Mouse (Mus musculus) T-helper 2 cell (primary cell): Measurements from ENCODE around the gene Sh3bp5.

Experiments
- in situ Hi-C: fragments of 300-600 bp; cut with MboI, MseI; formaldehyde crosslinking; loops from one replicate; pipeline ENCODE4 v1.15.1; 2025; ENCODE audit warnings: high pct_unique_total_duplicates

The Sh3bp5 gene

GRCm38 (mm10) chr14:31393546-31393890 is 42.4 kb downstream of the Sh3bp5 start:
- in situ Hi-C loops: no loop called here

- in situ Hi-C loops: no loop called here
These were observed 42.9 kb downstream of the Sh3bp5 start for GRCm38 (mm10) chr14:31392873-31393545.

GRCm38 (mm10) chr14:31392300-31392699 is 43.6 kb downstream of the Sh3bp5 start:
- in situ Hi-C loops: no loop called here

GRCm38 (mm10) chr14:31389421-31390147 is 46.3 kb downstream of the Sh3bp5 start:
- in situ Hi-C loops: loop anchor here (5.0 kb wide), 1 partner anchor 73 kb away; no protein-coding TSS in a partner anchor

GRCm38 (mm10) chr14:31388086-31388872 is 47.6 kb downstream of the Sh3bp5 start:
- in situ Hi-C loops: loop anchor here (5.0 kb wide), 1 partner anchor 74 kb away; no protein-coding TSS in a partner anchor

GRCm38 (mm10) chr14:31387301-31387981 is 48.4 kb downstream of the Sh3bp5 start:
- in situ Hi-C loops: loop anchor here (5.0 kb wide), 1 partner anchor 75 kb away; no protein-coding TSS in a partner anchor

GRCm38 (mm10) chr14:31385977-31386697 is 49.7 kb downstream of the Sh3bp5 start:
- in situ Hi-C loops: loop anchor here (5.0 kb wide), 1 partner anchor 76 kb away; no protein-coding TSS in a partner anchor

- in situ Hi-C loops: loop anchor here (5.0 kb wide), 1 partner anchor 77 kb away; no protein-coding TSS in a partner anchor
These were observed 50.5 kb downstream of the Sh3bp5 start for GRCm38 (mm10) chr14:31385406-31385805.

GRCm38 (mm10) chr14:31384366-31385323 is 51.2 kb downstream of the Sh3bp5 start:
- in situ Hi-C loops: loop anchor here (5.0 kb wide), 1 partner anchor 78 kb away; no protein-coding TSS in a partner anchor

- in situ Hi-C loops: no loop called here
These were observed 52.3 kb downstream of the Sh3bp5 start for GRCm38 (mm10) chr14:31383470-31384050.

- in situ Hi-C loops: no loop called here
These were observed 53.6 kb downstream of the Sh3bp5 start for GRCm38 (mm10) chr14:31382276-31382675.

GRCm38 (mm10) chr14:31376331-31376730 is 59.5 kb downstream of the Sh3bp5 start:
- in situ Hi-C loops: no loop called here

- in situ Hi-C loops: no loop called here
These were observed 61.5 kb downstream of the Sh3bp5 start for GRCm38 (mm10) chr14:31374390-31374789.

- in situ Hi-C loops: no loop called here
These were observed 66.5 kb downstream of the Sh3bp5 start for GRCm38 (mm10) chr14:31369377-31369776.

- in situ Hi-C loops: no loop called here
These were observed 67.9 kb downstream of the Sh3bp5 start for GRCm38 (mm10) chr14:31367951-31368350.

GRCm38 (mm10) chr14:31365350-31365749 is 70.5 kb downstream of the Sh3bp5 start:
- in situ Hi-C loops: no loop called here

- in situ Hi-C loops: no loop called here
These were observed 71.3 kb downstream of the Sh3bp5 start for GRCm38 (mm10) chr14:31364589-31364988.

- in situ Hi-C loops: no loop called here
These were observed 73.6 kb downstream of the Sh3bp5 start for GRCm38 (mm10) chr14:31362236-31362635.

- in situ Hi-C loops: no loop called here
These were observed 90.5 kb downstream of the Sh3bp5 start for GRCm38 (mm10) chr14:31345367-31345766.
